Mouse (Mus musculus): Measurements from ENCODE around the gene Lamtor5.

DNA sequence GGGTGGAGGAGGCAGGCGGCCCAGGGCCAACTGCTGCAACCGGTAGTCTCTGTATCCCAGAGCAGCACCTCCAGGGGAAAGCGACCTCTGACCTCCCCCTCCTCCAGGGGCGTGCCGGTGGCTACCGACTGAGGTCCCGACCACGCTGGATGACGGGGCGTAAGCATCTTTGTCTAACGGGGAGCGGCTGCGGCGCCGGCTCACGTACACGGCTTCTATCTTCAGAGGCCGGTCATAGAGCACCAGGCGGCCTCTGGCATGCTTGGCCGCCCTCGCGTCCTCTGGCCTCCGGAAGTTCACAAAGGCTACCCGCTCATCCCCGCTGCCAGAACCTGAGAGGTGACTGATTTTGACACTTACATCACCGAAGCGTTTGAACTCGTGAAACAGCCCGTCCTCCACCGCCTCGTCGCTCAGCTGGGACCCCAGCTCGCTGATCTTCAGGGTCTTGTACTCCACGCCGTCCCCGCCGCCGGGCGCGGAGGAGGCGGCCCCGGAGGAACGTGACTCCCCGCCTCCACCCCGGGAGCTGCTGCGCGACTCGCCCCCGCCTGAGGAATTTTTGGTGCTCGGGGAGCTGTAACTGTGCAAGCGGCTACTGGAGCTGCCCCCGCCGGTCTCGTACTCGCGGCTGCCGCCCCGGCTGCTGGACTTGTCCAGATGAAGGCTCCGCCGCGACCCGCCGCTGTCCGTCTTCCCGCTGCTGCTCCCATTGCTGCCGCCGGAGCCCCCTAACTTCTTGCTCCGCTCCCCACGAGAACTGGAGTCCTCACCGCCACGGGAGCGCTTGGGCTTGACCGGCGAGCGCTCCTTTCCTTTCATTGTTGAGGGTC, 53.7 kb downstream of the Lamtor5 start:
- TF ChIP-seq POLR2A (IDR thresholded peaks at IDR 0.05; ENCODE audit: insufficient read depth, low read length) (no peak), CTCF (IDR thresholded peaks at IDR 0.05; ENCODE audit: low read depth, low read length) (no peak), EP300 (IDR thresholded peaks at IDR 0.05; ENCODE audit: insufficient read depth, low read depth, low read length) (no peak)

All from ES-Bruce4 (cell line).